Mouse (Mus musculus): Measurements from ENCODE around the gene Tjp3. TPM values are rescaled to one million over a fixed set of nuclear protein-coding genes. Genes with fewer than 3 reads are reported as not detected.

The Tjp3 gene
- polyA plus RNA-seq, 1 experiment, result 140 TPM

GRCm38 (mm10) chr10:81320550-81321347, 29.4 kb upstream of the Tjp3 start, which contains the start of gene Cactin:
Gene Cactin (plus strand): TSS chr10:81321103.
- DNase-seq (ENCODE audit: low read depth, low spot score), result peak; percentile 99
- under 1% methylated on average over 68 of the region's 68 CpGs for WGBS

- peak; percentile 92 for DNase-seq (ENCODE audit: low read depth, low spot score)
Measured at GRCm38 (mm10) chr10:81319741-81320549, 28.6 kb upstream of the Tjp3 start.

GRCm38 (mm10) chr10:81319330-81319699, 27.9 kb upstream of the Tjp3 start:
- 24% methylated on average over 8 of the region's 8 CpGs for WGBS
- no peak for DNase-seq (ENCODE audit: low read depth, low spot score)

More at GRCm38 (mm10) chr10:81319741-81320549, 28.6 kb upstream of the Tjp3 start:
- WGBS, result under 1% methylated on average over 38 of the region's 38 CpGs

- WGBS, result 69% methylated on average over 13 of the region's 13 CpGs
- DNase-seq (ENCODE audit: low read depth, low spot score), result no peak
Measured at GRCm38 (mm10) chr10:81318589-81319329, 27.4 kb upstream of the Tjp3 start.

GRCm38 (mm10) chr10:81317273-81317672, 25.9 kb upstream of the Tjp3 start:
- 14% methylated on average over 19 of the region's 20 CpGs for WGBS
- DNase-seq (ENCODE audit: low read depth, low spot score), result no peak

- WGBS, result 59% methylated on average over 16 of the region's 16 CpGs
- DNase-seq (ENCODE audit: low read depth, low spot score), result no peak
Measured at GRCm38 (mm10) chr10:81316338-81317060, 25.1 kb upstream of the Tjp3 start.

- 94% methylated on average over 16 of the region's 16 CpGs for WGBS
- DNase-seq (ENCODE audit: low read depth, low spot score), result no peak
Measured at GRCm38 (mm10) chr10:81315587-81315986, 24.2 kb upstream of the Tjp3 start.

- DNase-seq (ENCODE audit: low read depth, low spot score), result no peak
- WGBS, result 68% methylated on average over 7 of the region's 7 CpGs
Measured at GRCm38 (mm10) chr10:81314201-81314600, 22.8 kb upstream of the Tjp3 start.

GRCm38 (mm10) chr10:81313581-81313980, 22.2 kb upstream of the Tjp3 start:
- no peak for DNase-seq (ENCODE audit: low read depth, low spot score)
- 89% methylated on average over 13 of the region's 13 CpGs for WGBS

GRCm38 (mm10) chr10:81309571-81309970, 18.2 kb upstream of the Tjp3 start:
- 82% methylated on average over 5 of the region's 5 CpGs for WGBS
- no peak for DNase-seq (ENCODE audit: low read depth, low spot score)

- no peak for DNase-seq (ENCODE audit: low read depth, low spot score)
- WGBS, result 94% methylated on average over 21 of the region's 21 CpGs
Measured at GRCm38 (mm10) chr10:81306837-81307682, 15.7 kb upstream of the Tjp3 start.

- 81% methylated on average over 12 of the region's 12 CpGs for WGBS
- no peak for DNase-seq (ENCODE audit: low read depth, low spot score)
Measured at GRCm38 (mm10) chr10:81306173-81306668, 14.8 kb upstream of the Tjp3 start.

GRCm38 (mm10) chr10:81305663-81306062, 14.3 kb upstream of the Tjp3 start:
- no peak for DNase-seq (ENCODE audit: low read depth, low spot score)
- whole genome bisulfite sequencing, result 95% methylated on average over 14 of the region's 14 CpGs

- WGBS, result 26% methylated on average over 8 of the region's 9 CpGs
- no peak for DNase-seq (ENCODE audit: low read depth, low spot score)
Measured at GRCm38 (mm10) chr10:81304597-81305238, 13.3 kb upstream of the Tjp3 start.

GRCm38 (mm10) chr10:81303761-81304160, 12.4 kb upstream of the Tjp3 start:
- 69% methylated on average over 7 of the region's 7 CpGs for WGBS
- DNase-seq (ENCODE audit: low read depth, low spot score), result no peak

GRCm38 (mm10) chr10:81303258-81303657, 11.9 kb upstream of the Tjp3 start:
- WGBS, result 54% methylated on average over 10 of the region's 10 CpGs
- DNase-seq (ENCODE audit: low read depth, low spot score), result no peak

GRCm38 (mm10) chr10:81302781-81303218, 11.4 kb upstream of the Tjp3 start:
- DNase-seq (ENCODE audit: low read depth, low spot score), result no peak
- 36% methylated on average over 14 of the region's 14 CpGs for WGBS

GRCm38 (mm10) chr10:81302288-81302687, 10.9 kb upstream of the Tjp3 start:
- no peak for DNase-seq (ENCODE audit: low read depth, low spot score)
- WGBS, result 60% methylated on average over 4 of the region's 4 CpGs
